Mouse (Mus musculus): ENCODE measurements around the gene Inpp5e. TPM values are rescaled to one million over a fixed set of nuclear protein-coding genes. Genes with fewer than 3 reads are reported as not detected.
A peak's percentile ranks its signal among the peaks of the same experiment; 100 is the strongest.

The Inpp5e gene
- 5.2 and 5.8 TPM in 2 replicates for polyA plus RNA-seq (2015; fragmentation: Nextera tagmentation; extraction: Ambion mirVana)

DNA sequence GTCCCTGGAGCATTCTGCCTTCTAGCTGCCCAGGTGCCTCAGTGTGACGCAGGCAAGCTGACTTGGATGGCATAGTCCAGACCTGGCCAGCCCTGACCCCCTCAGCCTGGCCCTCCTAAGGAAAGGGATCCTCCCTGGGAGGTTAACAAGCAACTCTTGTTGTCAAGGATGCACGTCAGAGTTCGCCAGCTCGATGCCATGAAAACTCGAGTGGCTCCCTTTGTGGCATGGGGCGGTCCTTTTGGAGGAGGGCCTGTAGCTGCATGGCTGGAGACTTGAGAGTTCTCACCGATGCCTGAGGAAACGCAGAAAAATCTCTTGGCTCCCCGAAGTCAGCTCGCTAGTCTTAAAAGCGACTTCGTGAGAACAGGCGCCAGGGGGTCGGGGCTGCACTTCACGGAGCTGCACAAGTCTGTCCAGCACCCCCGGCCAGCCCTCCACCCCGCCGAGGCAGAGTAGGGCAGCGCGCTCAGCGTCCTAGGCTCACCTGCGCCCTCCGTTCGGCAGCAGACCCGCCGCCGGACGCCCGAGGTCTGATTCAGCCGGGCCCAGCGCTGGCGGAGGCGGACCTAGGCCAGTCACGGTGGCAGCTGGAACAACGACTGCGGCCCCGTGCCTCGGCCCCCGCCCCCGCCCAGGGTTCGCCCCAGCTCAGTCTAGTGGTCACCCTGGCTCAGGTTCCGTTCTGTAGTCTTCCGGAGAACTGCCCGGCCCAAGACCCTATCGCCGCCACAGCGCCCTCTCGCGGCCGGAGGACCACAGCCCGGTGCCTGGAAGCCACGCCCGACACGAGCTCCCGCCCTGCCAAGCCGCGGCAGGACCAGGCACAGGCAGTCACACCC, at the start of gene Inpp5e:
Gene Inpp5e (minus strand): TSS at position 689 of the 842 bp plus-strand sequence.
- H3K36me3 ChIP-seq (ENCODE audit: control insufficient read depth, insufficient read depth), result peaks cover 9% of the 10 kb centered on the region
- peak; percentile 96 for ATAC-seq (ENCODE audit: low read depth)
- H3K9ac ChIP-seq (ENCODE audit: low read depth, low read length), result peak within 1 kb of the TSS; percentile 82
- H3K4me2 ChIP-seq (ENCODE audit: low read depth, low read length), result peak within 1 kb of the TSS; percentile 89
- H3K27ac ChIP-seq (ENCODE audit: low read length), result peak within 1 kb of the TSS; percentile 57
- H3K4me1 ChIP-seq (ENCODE audit: control insufficient read depth, low read depth, low read length), result peaks cover 23% of the 10 kb centered on the region
- under 1% methylated on average over 57 of the region's 57 CpGs for WGBS (ENCODE audit: insufficient replicate concordance)
- H3K9me3 ChIP-seq (replicated peaks; ENCODE audit: control insufficient read depth, low read length), result no peaks in the 10 kb centered on the region
- H3K27me3 ChIP-seq (ENCODE audit: control insufficient read depth, insufficient read depth, low read depth, low read length), result no peaks in the 10 kb centered on the region
- H3K4me3 ChIP-seq (ENCODE audit: low read depth, low read length), result peak within 1 kb of the TSS; percentile 75

DNA sequence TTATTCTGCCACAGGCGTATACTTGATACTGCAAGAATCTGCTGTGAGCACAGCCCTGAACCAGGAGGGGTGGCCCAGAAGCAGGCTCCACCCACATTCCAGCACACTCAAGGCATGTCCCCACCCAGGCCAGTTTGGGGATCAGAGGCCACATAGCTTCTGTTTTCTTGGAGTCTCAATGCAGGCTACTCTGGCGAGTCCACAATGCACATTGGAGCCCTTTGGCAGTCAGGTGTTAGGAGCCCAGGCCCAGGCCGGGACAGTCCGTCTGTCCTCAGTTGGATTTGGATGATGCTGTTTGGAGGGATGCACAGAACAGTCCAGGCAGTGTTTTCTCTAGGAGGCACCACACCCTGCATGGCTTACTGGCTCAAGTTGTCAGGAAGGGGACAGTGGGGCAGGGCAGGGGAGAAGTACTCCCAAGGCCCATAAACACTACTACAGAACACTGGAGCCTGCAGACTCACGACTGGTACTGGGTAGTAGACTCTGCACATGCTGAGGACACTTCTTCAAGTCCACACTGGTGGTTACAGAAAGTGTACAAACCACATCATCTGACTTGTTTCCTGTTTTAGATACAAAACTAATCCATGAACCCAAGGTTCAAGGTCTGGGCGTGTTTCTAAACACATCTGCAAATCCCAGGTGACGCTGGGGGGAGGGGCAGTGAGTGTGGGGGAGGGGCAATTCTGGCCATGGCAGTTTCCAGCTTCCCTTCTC, 49.6 kb upstream of the Inpp5e start:
- Histone ChIP-seq H3K4me1 (ENCODE audit: control insufficient read depth, low read depth, low read length) (peaks cover 8% of the 10 kb centered on the region), H3K36me3 (ENCODE audit: control insufficient read depth, insufficient read depth) (peaks cover under 1% of the 10 kb centered on the region), H3K9ac (ENCODE audit: low read depth, low read length) (no peak overlapping the region), H3K4me3 (ENCODE audit: low read depth, low read length) (no peak overlapping the region), H3K9me3 (replicated peaks; ENCODE audit: control insufficient read depth, low read length) (no peaks in the 10 kb centered on the region), H3K4me2 (ENCODE audit: low read depth, low read length) (no peak overlapping the region), H3K27ac (ENCODE audit: low read length) (peak overlapping the region; percentile 72), H3K27me3 (ENCODE audit: control insufficient read depth, insufficient read depth, low read depth, low read length) (no peaks in the 10 kb centered on the region)
- 38% methylated on average over 7 of the region's 7 CpGs for WGBS (ENCODE audit: insufficient replicate concordance)
- peak; percentile 71 for ATAC-seq (ENCODE audit: low read depth)

DNA sequence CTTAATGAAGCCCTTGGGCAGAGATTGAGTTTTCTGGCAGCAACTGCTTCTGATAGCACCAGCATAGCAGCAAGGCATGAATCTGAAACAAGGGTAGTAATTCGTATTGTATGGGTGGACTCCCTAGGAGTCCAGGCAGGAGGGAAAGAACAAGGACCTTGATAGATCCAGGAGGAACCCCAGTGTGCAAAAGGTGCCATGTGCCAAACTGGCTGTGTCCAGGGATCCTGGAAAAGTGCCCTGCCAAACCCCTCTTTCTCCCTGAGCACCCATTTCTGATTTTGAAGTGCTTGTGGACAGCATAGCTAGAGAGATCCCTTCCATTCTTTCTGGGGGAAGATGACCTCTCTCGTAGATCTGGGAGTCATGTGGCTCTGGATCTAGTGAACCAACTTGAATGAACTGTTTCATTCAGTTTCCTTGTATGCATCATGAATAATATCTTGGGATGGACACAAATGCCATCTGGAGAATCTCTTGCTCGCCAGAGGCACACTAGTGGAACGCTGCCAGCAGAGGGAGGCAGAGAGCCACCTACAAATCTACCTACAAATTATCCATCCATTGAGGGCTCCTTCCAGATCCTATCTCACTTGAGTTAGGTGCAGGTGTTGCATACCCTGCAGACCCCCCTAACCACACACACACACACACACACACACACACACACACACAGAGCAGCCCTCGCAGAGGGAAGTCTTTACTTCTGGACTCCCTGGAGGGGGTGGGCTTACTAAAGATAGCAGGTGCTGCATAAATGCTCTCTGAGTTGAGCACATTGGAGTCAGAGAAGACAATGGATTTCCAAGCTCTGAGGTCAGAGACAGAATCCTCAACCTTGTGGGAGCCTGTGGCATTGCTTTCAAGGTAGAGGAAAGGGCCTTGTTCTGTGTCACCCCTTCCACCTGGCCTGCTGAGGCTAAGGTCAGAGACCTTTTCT, 40.4 kb upstream of the Inpp5e start:
- no peak overlapping the region for H3K4me3 ChIP-seq (ENCODE audit: low read depth, low read length)
- no peak overlapping the region for H3K4me2 ChIP-seq (ENCODE audit: low read depth, low read length)
- no peak overlapping the region for H3K9ac ChIP-seq (ENCODE audit: low read depth, low read length)
- no peaks in the 10 kb centered on the region for H3K27me3 ChIP-seq (ENCODE audit: control insufficient read depth, insufficient read depth, low read depth, low read length)
- ATAC-seq (ENCODE audit: low read depth), result no peak
- H3K36me3 ChIP-seq (ENCODE audit: control insufficient read depth, insufficient read depth), result no peaks in the 10 kb centered on the region
- H3K9me3 ChIP-seq (replicated peaks; ENCODE audit: control insufficient read depth, low read length), result no peaks in the 10 kb centered on the region
- no peak overlapping the region for H3K27ac ChIP-seq (ENCODE audit: low read length)
- H3K4me1 ChIP-seq (ENCODE audit: control insufficient read depth, low read depth, low read length), result peaks cover 15% of the 10 kb centered on the region
- WGBS (ENCODE audit: insufficient replicate concordance), result 24% methylated on average over 5 of the region's 5 CpGs

DNA sequence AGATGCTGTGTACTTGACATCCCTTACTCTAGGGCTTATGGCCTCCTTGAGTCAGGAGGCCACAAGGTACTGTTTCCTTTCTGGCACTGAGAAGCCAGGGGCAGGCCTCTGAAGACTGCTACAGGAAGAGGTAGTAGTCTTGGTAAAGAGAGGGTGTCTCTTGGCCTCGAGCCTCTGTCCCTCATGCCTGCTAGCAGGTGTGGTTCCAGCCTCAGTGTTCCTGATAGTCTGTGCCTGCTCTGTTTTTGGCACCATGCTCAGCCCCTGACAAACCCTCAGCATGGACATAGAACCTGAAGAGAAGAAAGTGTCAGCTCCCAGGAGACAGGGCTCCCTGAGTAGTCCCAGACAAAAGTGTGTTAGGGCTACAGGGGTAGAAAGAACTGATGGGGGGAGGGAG, 38.4 kb upstream of the Inpp5e start:
- no peaks in the 10 kb centered on the region for H3K9me3 ChIP-seq (replicated peaks; ENCODE audit: control insufficient read depth, low read length)
- ATAC-seq (ENCODE audit: low read depth), result no peak
- no peaks in the 10 kb centered on the region for H3K36me3 ChIP-seq (ENCODE audit: control insufficient read depth, insufficient read depth)
- H3K4me2 ChIP-seq (ENCODE audit: low read depth, low read length), result no peak overlapping the region
- no peak overlapping the region for H3K9ac ChIP-seq (ENCODE audit: low read depth, low read length)
- H3K27me3 ChIP-seq (ENCODE audit: control insufficient read depth, insufficient read depth, low read depth, low read length), result no peaks in the 10 kb centered on the region
- peaks cover 28% of the 10 kb centered on the region for H3K4me1 ChIP-seq (ENCODE audit: control insufficient read depth, low read depth, low read length)
- WGBS (ENCODE audit: insufficient replicate concordance), result 43% methylated on average over 1 of the region's 1 CpGs
- no peak overlapping the region for H3K4me3 ChIP-seq (ENCODE audit: low read depth, low read length)
- no peak overlapping the region for H3K27ac ChIP-seq (ENCODE audit: low read length)

DNA sequence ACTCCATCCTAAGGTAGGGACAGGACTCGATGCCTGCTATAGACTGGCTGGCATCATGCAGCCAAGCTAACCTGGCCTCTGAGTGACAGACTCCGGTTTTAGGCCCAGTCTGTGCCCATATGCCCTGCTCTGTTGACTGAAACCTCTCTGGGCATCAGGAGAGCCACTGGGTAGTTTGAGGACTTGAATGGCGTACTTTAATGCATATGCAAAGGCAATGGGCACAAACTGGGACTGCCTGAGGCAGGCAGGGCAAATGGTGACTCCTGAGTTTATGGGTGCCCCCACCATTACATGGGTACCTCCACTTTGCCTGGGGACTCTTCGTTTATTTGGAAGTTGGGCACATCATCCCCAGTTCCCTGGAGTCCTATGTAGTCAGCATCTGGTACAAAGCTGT, 37.7 kb upstream of the Inpp5e start:
- Histone ChIP-seq H3K4me1 (ENCODE audit: control insufficient read depth, low read depth, low read length) (peaks cover 28% of the 10 kb centered on the region), H3K27ac (ENCODE audit: low read length) (peak overlapping the region; percentile 93), H3K36me3 (ENCODE audit: control insufficient read depth, insufficient read depth) (no peaks in the 10 kb centered on the region)

DNA sequence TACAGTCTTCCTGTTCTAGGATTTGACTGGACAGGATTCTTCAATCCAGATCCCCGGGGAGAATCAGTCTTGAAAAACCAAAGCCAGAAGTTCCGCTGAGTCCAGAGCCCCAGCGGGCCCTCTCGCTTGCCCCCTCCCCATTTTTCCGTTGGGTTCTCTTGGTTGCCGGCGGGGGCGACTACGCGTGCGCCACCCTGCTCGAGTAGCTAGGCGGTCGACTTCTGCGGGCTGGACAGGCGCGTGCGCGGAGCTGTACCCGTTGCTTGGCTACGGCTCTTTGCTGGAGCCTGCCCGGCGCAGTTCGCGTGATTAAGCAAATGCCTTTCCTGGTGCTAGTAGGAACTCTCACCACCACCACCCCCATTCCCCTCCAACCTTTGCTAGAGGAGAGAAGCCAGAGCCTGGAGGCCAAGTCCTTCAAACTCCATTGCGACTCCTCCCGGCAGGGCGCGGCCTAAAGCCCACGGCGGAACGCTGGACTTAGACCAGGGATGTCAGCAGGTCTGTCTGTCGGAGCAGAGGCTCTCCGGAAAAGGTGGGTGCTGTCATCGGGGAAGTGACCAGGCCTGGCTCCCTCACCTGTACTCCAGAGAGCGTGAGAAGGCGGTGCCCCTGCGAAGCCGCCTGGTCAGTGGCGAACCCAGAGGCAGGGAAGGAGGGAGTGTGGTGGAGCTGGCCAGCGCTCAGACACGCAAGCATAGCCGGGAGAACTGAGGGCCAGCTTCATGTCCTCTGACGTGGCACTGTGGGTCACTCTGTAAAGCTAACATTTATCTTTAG, 36.9 kb upstream of the Inpp5e start:
- Histone ChIP-seq H3K4me2 (ENCODE audit: low read depth, low read length) (peak overlapping the region; percentile 98), H3K27me3 (ENCODE audit: control insufficient read depth, insufficient read depth, low read depth, low read length) (no peaks in the 10 kb centered on the region), H3K36me3 (ENCODE audit: control insufficient read depth, insufficient read depth) (peaks cover 7% of the 10 kb centered on the region), H3K9ac (ENCODE audit: low read depth, low read length) (peak overlapping the region; percentile 80), H3K4me3 (ENCODE audit: low read depth, low read length) (peak overlapping the region; percentile 83), H3K9me3 (replicated peaks; ENCODE audit: control insufficient read depth, low read length) (no peaks in the 10 kb centered on the region), H3K4me1 (ENCODE audit: control insufficient read depth, low read depth, low read length) (peaks cover 28% of the 10 kb centered on the region), H3K27ac (ENCODE audit: low read length) (peak overlapping the region; percentile 93)
- WGBS (ENCODE audit: insufficient replicate concordance), result under 1% methylated on average over 44 of the region's 44 CpGs
- ATAC-seq (ENCODE audit: low read depth), result peak; percentile 80

More for the DNA sequence above, 37.7 kb upstream of the Inpp5e start:
- 68% methylated on average over 4 of the region's 4 CpGs for WGBS (ENCODE audit: insufficient replicate concordance)
- peak overlapping the region; percentile 83 for H3K4me3 ChIP-seq (ENCODE audit: low read depth, low read length)
- H3K9me3 ChIP-seq (replicated peaks; ENCODE audit: control insufficient read depth, low read length), result no peaks in the 10 kb centered on the region
- H3K9ac ChIP-seq (ENCODE audit: low read depth, low read length), result peak overlapping the region; percentile 80
- no peaks in the 10 kb centered on the region for H3K27me3 ChIP-seq (ENCODE audit: control insufficient read depth, insufficient read depth, low read depth, low read length)
- H3K4me2 ChIP-seq (ENCODE audit: low read depth, low read length), result peak overlapping the region; percentile 98
- ATAC-seq (ENCODE audit: low read depth), result no peak

DNA sequence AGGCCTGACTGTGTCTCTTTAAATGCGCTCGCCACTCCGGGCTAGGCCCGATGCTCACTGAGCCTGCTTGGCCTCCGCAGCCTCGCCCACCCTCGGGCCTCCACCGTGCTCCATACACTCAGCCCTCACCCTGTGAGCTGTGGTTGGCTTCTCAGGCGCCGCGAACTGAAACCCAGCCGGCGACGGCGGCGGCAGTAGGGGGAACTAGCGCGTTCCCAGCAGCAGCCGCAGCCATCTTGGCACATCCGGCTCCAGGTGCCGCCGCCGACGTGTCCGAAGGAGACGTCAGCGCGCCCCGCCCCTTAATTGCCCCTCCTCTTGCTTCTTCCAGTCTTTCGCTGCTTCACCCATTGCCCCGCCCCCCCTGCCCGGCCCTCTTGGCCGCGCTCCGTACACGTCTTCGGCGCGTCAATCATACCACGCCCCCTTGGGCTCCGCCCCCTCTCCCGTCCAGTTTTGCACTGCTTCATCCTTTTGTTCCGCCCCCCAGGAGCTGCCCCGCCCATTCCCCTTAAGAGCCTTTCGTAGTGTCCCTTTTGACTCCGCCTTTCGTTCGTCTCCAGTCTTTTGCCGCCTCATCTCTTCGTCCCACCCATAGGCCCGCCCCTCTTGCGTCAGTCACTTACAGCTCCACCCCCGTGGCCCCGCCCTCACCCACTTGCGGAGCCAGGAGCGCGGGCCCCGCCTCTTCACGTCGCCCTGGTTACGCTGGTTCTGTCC, 36.1 kb upstream of the Inpp5e start, which contains the start of gene Sec16a:
Gene Sec16a (minus strand): TSS at position 271 of the 720 bp plus-strand sequence.
- WGBS (ENCODE audit: insufficient replicate concordance), result under 1% methylated on average over 61 of the region's 61 CpGs
- H3K27ac ChIP-seq (ENCODE audit: low read length), result peak within 1 kb of the TSS; percentile 93
- no peaks in the 10 kb centered on the region for H3K27me3 ChIP-seq (ENCODE audit: control insufficient read depth, insufficient read depth, low read depth, low read length)
- peak within 1 kb of the TSS; percentile 83 for H3K4me3 ChIP-seq (ENCODE audit: low read depth, low read length)
- peak; percentile 88 for ATAC-seq (ENCODE audit: low read depth)
- H3K36me3 ChIP-seq (ENCODE audit: control insufficient read depth, insufficient read depth), result peaks cover 12% of the 10 kb centered on the region
- peak within 1 kb of the TSS; percentile 98 for H3K4me2 ChIP-seq (ENCODE audit: low read depth, low read length)
- H3K9ac ChIP-seq (ENCODE audit: low read depth, low read length), result peak within 1 kb of the TSS; percentile 84
- peaks cover 28% of the 10 kb centered on the region for H3K4me1 ChIP-seq (ENCODE audit: control insufficient read depth, low read depth, low read length)
- no peaks in the 10 kb centered on the region for H3K9me3 ChIP-seq (replicated peaks; ENCODE audit: control insufficient read depth, low read length)
